Mouse (Mus musculus): ENCODE data around the gene Lin37.

Gene Lin37

DNA sequence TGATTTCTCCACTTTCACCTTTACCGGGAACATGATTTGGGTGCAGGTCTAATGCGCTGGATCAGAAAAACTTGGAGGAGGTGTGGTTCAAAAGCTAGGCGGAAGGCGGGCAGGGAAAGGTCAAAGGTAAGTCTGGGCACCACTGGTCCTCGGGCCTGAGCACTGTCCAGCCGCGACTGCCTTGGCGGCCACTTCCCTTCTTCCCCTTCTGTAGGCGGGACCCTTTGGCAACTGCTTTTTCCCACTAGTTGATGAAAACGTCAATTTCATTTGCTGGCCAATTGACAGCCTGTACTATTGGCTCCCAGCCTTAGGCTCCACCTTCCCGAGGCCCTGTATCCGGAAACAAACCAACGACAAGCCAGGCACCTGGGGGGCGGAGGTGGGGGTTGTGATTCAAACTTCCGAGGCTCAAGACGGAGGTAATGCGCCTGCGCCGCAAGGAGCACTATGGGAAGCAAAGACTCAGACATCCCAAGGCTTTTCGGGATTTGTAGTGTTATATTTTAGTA, at the start of gene Lin37:
Gene Lin37 (minus strand): TSS at position 396 of the 512 bp plus-strand sequence.
- DNase-seq, result peak; percentile 95 to 96

DNA sequence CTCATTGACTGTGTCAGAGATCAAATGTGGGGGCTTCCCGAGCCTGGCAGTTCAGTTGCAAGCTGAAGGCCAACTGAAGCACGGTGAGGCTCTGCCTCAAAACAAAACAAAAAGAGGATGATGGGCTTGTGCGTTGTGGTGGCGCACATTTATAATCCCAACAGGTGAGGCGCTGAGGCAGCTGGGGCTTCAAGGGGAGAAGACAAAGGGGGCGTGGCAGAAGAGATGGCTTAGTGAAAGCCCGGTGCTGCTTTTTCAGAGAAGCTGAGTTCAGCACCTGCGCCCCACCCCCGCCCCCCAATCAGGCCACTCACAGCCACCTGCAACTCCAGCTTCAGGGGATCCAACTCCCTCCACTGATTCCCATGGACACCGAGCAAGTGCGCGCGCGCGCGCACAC, 48.8 kb upstream of the Lin37 start:
- no peak for DNase-seq

DNA sequence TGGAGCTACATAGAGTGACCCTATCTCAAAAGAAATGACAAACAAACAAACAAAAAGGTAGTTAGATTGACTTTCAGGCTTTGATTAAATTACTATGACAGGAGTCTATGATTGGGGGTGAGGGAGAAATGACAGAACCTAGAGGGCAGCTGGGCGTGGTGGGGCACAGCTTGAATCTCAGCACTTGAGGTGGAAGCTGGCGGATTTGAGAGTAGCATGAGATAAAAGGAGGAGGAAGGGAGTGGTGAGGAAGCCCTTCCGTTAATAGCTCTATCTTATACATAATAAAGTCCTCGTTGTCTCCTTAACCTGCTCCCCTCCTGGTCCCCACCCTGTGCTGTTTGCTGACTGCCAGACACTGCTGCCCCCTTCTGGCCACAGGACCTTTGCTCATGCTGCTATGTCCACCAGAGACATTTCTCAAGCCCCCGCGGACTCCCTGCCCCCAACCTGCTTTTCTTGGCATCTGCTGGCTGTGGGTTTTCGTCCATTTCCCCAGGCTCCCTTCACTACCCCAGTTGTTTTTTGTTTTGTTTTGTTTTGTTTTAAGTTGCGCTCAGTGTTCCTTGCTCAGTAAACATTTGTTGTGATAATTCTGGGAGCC, 48.2 kb upstream of the Lin37 start:
- peak; percentile 35 to 36 for DNase-seq

GRCm38 (mm10) chr7:30604944-30605343, 45.3 kb upstream of the Lin37 start:
- DNase-seq, result no peak

- DNase-seq, result no peak
Observed at GRCm38 (mm10) chr7:30604424-30604823, 44.8 kb upstream of the Lin37 start.

- DNase-seq, result no peak
Observed at GRCm38 (mm10) chr7:30602583-30602982, 42.9 kb upstream of the Lin37 start.

- DNase-seq, result no peak
Observed at GRCm38 (mm10) chr7:30600651-30601050, 41.0 kb upstream of the Lin37 start.

DNA sequence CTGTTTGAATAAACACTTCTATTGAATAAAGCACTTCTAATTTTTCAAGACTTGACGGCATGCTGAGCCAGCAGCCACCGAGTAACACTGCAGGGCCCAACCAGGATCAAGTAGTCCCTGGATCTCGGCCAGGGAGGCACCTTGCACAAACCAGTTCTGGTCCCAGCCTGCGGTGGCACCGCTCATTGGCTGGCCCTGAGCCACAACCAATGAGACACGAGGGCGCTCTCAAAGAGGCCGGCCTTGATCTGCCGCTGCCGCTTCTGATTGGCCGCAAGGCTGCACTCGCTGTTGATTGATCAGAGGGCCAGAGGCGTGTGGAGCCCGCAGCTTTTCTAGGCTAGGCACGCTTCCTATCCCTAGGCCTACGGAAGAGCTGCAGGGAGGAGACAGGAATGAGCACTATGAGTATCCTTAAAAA, 40.3 kb upstream of the Lin37 start:
- DNase-seq, result peak; percentile 45 to 54

GRCm38 (mm10) chr7:30598786-30599185, 39.1 kb upstream of the Lin37 start, which contains the start of gene Zbtb32:
Gene Zbtb32 (minus strand): TSS chr7:30598909.
- no peak for DNase-seq

DNA sequence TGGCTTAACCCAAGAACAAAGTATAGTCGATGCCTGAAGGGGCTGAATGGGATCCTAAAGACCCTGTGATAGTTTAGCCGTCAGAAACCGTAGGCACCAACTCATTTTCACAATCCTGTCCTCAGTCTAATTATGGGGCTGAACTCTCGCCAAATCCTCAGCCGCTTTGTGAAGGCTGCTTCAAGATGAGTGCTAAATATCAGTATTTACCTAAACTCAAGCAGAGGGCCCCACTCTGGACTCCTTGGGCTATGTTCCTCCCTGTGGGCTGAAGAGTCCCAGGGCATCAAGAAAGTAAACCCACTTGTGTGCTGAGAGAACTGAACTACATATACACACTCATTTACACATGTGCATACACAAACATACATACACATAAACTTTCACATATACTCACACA, 37.2 kb upstream of the Lin37 start:
- no peak for DNase-seq

GRCm38 (mm10) chr7:30596093-30596492, 36.5 kb upstream of the Lin37 start:
- DNase-seq, result no peak

DNA sequence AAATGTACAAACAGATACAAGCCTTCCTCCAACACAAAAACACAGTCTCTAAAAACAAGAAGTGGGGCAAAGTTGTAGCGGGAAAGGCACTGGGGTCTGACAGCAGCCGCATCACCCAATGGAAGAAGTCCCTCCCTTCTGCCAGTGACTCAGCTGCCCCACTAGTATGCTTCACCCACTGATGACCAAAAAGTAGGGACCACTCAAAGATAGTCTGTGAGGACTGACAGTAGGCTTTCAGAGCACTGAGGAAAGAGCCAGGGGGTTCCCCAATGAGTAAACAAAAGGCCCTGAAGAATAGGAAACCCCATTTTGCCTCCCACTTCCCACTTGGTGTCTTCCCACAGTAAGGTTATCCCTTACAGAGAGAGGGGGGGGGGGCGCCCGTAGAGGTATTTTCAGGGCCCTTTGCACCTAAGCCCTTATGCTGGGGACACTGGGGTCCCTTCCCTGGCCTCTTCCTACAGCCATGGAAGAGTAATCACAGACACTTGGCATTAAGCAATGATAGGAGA, 34.9 kb upstream of the Lin37 start:
- no peak for DNase-seq

DNA sequence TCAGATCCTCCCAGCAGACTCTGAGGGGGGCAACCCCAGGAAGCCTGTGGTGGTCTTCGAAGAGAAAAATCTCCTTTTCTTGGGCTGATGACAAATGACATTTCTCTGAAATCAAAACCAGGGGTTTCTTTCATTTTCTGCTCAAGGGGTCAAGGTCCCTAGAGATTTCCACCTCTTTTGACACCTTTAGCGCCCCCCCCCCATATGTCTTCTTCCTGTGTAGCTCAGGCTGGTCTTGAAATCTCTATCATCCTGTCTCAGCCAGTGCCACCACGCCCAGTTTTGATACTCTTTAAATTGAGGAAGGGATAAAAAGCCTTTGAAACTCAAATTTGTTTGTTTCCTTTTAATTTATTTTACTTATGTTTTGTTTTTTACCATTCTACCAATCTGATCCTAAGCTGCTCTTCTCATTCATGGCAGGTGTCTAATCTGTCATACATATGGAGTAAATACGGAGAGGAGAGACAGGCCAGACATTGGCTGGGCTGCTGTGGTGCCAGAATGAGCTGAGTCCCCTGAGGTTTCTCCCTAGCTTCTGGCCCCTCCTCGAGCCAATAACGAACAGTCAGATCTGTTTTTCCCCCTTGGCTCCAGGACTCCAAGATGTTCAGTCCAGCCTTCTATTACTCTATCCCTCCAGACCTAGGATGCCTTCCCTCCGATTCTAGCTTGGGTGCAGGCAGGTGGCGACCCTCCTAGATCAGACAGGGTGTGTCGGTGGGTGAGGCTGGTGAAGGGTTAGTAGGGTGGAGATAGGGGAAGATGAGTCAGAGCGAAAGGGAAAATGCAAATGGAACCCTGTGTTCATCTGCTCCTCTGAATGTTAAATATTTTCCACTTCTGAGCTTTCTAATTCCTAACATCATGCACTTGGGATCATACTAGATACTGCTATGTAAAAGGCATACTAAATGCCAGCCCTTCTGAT, 34.2 kb upstream of the Lin37 start:
- DNase-seq, result no peak

DNA sequence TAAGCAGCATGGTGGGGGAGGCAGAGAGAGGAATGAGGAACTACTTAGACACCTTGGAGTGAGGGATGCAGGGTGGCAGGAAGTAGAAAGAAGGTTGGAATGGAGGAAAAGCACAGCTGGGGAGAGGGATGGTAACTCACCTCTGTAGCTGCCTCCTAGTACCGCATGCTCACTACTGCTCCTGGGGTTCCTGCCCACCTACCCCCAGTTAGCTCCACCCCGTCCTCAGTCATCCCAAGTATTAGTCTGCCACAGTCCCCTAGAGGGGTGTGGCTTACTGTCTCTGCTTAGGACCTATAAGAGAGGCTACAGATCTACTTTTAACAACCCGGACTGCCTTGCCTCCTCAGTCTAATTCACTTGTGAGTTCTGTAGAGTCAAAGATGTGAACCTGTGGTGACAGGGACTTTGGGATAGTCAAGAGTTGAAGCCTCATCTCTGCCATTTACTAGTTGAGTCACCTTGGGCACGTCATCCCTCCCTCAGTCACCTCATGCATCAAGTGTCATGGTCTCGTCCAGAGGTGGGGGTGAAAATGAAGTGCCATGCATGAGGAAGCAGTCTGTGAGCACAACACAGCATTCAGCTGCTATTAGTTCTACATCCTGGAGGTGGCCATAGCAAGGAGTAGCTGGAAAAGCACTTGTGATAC, 33.3 kb upstream of the Lin37 start:
- DNase-seq, result no peak

GRCm38 (mm10) chr7:30591605-30591951, 31.9 kb upstream of the Lin37 start:
- no peak for DNase-seq

DNA sequence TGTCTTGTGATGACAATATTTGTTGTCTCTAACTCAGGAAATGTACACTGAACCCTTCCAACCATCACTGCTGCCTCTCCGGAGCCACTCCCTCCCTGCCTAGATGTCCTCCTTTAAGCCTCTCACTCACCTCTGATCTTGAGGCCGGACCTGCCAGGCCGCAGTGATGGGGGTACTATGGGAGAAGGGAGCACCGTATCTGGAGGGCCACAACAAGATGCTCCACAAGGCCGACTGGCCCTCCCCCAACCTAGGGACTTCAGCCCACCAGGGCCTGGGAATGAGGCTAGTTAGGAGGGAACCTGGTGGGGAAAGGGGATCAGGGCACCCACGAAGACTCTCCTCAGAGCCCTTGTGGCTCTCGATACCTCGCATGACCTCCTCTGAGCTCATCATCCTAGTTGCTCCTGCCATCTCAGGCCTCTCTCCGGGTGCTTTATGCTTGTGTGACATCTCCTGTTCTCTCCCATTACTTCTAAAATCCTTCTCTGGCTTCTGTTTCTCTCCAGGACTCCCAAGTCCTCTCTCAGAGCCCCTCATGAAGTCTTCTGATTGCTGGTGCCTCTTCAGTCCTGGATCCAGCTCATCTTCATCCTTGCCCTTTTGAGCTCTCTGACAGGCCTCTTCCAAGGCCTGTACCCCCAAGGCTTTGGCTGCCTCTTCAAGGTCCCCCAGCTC, 31.4 kb upstream of the Lin37 start:
- no peak for DNase-seq

- peak; percentile 60 to 79 for DNase-seq
Observed at GRCm38 (mm10) chr7:30589435-30590301, 30.0 kb upstream of the Lin37 start.

- DNase-seq, result peak; percentile 94 to 95
Observed at GRCm38 (mm10) chr7:30588676-30589434, 29.2 kb upstream of the Lin37 start, which contains the start of gene Kmt2b. Gene Kmt2b (minus strand): TSS chr7:30588726.

GRCm38 (mm10) chr7:30587842-30588667, 28.4 kb upstream of the Lin37 start:
- peak; percentile 51 for DNase-seq
